Mouse (Mus musculus) heart, embryonic 16.5 days (tissue): Measurements from ENCODE around the gene Ppp2r5c. TPM values are rescaled to one million over a fixed set of nuclear protein-coding genes. Genes with fewer than 3 reads are reported as not detected.
A peak's percentile ranks its signal among the peaks of the same experiment; 100 is the strongest.

Source experiments
- ATAC-seq: fragments of 200-750 bp; cut with Nextera tagmentation; replicated peaks from 2 replicates; pipeline ENCODE4 v1.8.0; 2017; ENCODE audit warnings: moderate number of reproducible peaks; ENCODE audit not compliant: insufficient read depth, low FRiP score; ENCODE audit errors: extremely low read depth
- H3K27ac ChIP-seq: fragments of 300-500 bp; sonication (generic); 2 replicates; pipeline ENCODE4 v1.5.1; 2014; ENCODE audit warnings: mild to moderate bottlenecking, low read length, control low read depth, moderate library complexity
- H3K27me3 ChIP-seq: fragments of 300-500 bp; sonication (generic); 2 replicates; pipeline ENCODE4 v1.6.1; 2014; ENCODE audit warnings: low read length, mixed read lengths; ENCODE audit not compliant: control insufficient read depth, insufficient read depth
- H3K36me3 ChIP-seq: fragments of 300-500 bp; sonication (generic); 2 replicates; pipeline ENCODE4 v1.6.1; 2014; ENCODE audit not compliant: control insufficient read depth, insufficient read depth
- H3K4me1 ChIP-seq: fragments of 300-500 bp; sonication (generic); 2 replicates; pipeline ENCODE4 v1.6.1; 2014; ENCODE audit warnings: low read length, mixed read lengths; ENCODE audit not compliant: control insufficient read depth, insufficient read depth
- H3K4me2 ChIP-seq: fragments of 300-500 bp; sonication (generic); 2 replicates; pipeline ENCODE4 v1.6.1; 2014; ENCODE audit warnings: low read depth, mild to moderate bottlenecking, control low read depth, low read length
- H3K4me3 ChIP-seq: fragments of 300-500 bp; sonication (generic); 2 replicates; pipeline ENCODE4 v1.5.1; 2014; ENCODE audit warnings: mild to moderate bottlenecking, control low read depth, low read length
- H3K9ac ChIP-seq: fragments of 300-500 bp; sonication (generic); 2 replicates; pipeline ENCODE4 v1.6.1; 2014; ENCODE audit warnings: low read length, control low read depth
- H3K9me3 ChIP-seq: fragments of 300-500 bp; sonication (generic); replicated peaks from 2 replicates; pipeline ENCODE4 v1.6.1; 2016; ENCODE audit warnings: low read length; ENCODE audit not compliant: control insufficient read depth
- WGBS: fragments of 180-500 bp; shearing (Covaris S2); extraction: QIAGEN DNeasy Blood & Tissue Kit; methylation state at CpG from one replicate; pipeline ENCODE4 v1.1.7; 2014; 5-methylcytosine and 5-hydroxymethylcytosine counted together
- polyA plus RNA-seq: library from polyadenylated mRNA; unstranded; fragments of >200 nt; fragmentation: Nextera tagmentation; extraction: Ambion mirVana; gene quantifications from 2 replicates; pipeline ENCODE4 v1.2.1, GENCODE M21; 2015

Ppp2r5c gene
- polyA plus RNA-seq, 1 experiment from 2014 or later, result 132 TPM

GRCm38 (mm10) chr12:110498283-110499224 is 51.6 kb downstream of the Ppp2r5c start:
- Histone ChIP-seq H3K9me3 (no peaks in the 10 kb centered on the region), H3K4me2 (peak overlapping the region; percentile 49), H3K9ac (peak overlapping the region; percentile 58), H3K36me3 (no peaks in the 10 kb centered on the region), H3K4me3 (peak overlapping the region; percentile 11; the same call in 1 of the 2 replicates), H3K27me3 (no peaks in the 10 kb centered on the region), H3K27ac (peak overlapping the region; percentile 86), H3K4me1 (peaks cover 74% of the 10 kb centered on the region)
- WGBS, result 70% methylated on average over 22 of the region's 22 CpGs
- no peak for ATAC-seq

DNA sequence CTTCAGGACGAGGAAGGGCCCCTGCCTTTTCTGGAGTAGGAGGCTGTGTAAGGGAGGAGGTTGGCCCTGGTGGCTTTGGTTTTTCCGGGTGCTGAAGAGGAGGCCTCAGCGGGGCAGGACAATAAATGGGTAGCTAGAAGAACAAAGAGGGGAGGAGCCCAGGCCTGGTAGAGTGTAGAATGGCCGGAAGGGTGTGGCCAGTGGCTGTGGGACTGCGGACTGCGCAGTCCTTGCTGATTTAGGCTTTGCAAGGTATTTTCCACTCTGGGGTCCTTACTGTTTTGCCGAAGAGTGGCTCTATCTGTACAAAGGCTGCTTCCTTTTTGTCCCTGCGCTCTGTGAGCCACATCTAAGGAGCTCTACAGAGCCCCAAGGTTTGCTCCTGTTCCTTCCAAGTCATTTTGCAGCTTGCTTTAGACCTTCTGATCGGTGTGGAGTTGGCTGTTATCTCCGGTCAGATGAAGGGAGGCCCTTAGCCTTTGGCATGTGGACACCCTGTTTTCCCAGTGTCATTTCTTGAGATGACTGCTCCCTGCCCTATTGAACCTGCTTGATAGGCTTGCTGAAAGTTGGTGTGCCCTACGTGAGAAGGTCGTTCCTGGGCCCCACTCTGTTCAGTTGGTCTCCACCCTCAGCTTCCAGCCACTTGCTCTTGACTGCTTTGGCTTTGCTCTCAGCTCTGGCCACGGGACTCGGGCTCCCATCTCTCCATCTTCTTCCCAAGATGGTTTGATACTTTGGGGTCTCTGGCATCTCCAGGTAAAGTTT is 52.5 kb downstream of the Ppp2r5c start:
- H3K4me2 ChIP-seq, result peak overlapping the region; percentile 49
- ATAC-seq, result peak; percentile 59
- peak overlapping the region; percentile 58 for H3K9ac ChIP-seq
- no peaks in the 10 kb centered on the region for H3K9me3 ChIP-seq
- peak overlapping the region; percentile 86 for H3K27ac ChIP-seq
- H3K36me3 ChIP-seq, result no peaks in the 10 kb centered on the region
- H3K4me3 ChIP-seq, result peak overlapping the region; percentile 11; the same call in 1 of the 2 replicates
- H3K4me1 ChIP-seq, result peaks cover 80% of the 10 kb centered on the region
- 50% methylated on average over 14 of the region's 14 CpGs for WGBS
- H3K27me3 ChIP-seq, result no peaks in the 10 kb centered on the region

DNA sequence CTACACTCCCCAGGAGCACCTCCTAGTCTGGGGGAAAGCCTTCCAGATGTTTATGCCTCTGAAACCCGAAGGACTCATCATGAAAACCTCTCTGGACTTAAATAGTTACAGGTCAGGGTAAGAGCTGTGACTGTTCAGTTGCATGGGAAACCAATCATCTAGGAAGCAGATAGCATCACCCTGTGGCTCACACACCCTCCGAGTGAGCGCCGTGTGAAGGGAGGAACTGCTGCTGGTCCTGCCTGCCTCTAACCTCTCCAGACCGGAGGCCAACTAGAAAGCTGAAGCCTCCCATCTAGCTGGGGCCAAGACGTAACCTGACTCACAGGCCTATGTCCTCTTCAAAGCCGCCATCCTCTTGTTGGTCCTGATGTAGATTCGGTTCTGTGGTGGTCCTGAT is 53.2 kb downstream of the Ppp2r5c start:
- Histone ChIP-seq H3K9ac (no peak overlapping the region), H3K9me3 (no peaks in the 10 kb centered on the region), H3K27ac (peak overlapping the region; percentile 86), H3K36me3 (no peaks in the 10 kb centered on the region), H3K4me2 (peak overlapping the region; percentile 49; the same call in 1 of the 2 replicates), H3K4me3 (no peak overlapping the region), H3K4me1 (peaks cover 83% of the 10 kb centered on the region), H3K27me3 (no peaks in the 10 kb centered on the region)
- no peak; the same call in 1 of the 2 replicates for ATAC-seq
- WGBS, result 73% methylated on average over 8 of the region's 8 CpGs

DNA sequence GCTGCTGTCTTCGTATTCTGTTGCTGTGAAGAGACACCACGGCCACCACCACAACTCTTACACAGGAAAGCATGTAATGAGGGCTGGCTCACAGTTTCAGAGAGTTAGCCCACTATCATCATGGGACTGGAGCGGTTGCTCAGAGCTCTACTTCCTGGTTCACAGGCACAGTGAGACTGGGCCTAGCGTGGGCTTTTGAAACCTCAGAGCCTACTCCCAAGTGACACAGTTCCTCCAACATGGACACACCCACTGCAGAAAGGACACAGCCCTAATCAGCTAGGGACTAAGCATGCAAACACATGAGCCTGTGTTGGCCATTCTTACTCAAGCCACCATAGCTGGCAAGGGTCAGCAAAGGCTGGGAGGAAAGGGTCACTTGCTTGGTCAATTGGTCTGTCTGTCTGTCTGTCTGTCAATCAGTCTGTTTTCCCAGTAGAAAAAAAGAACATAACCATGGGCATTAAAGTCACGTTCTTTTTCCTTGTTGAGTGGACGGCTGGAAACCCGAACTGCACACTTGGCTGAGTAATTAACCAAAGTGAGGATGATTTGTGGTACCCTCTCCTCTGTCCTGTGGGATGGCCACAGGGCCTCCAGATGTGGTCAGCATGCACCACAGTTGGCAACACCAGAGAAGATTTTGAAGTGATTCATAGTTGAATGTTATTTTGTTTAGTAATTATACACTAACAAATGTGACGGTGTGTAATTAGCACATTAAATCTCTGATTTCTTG is 56.7 kb downstream of the Ppp2r5c start:
- peaks cover 71% of the 10 kb centered on the region for H3K4me1 ChIP-seq
- H3K9ac ChIP-seq, result no peak overlapping the region

GRCm38 (mm10) chr12:110504145-110504490 is 57.2 kb downstream of the Ppp2r5c start:
- Histone ChIP-seq H3K36me3 (no peaks in the 10 kb centered on the region), H3K4me3 (no peak overlapping the region), H3K4me2 (no peak overlapping the region), H3K27me3 (no peaks in the 10 kb centered on the region), H3K27ac (no peak overlapping the region), H3K4me1 (peaks cover 70% of the 10 kb centered on the region), H3K9me3 (no peaks in the 10 kb centered on the region), H3K9ac (peak overlapping the region; percentile 53)
- 67% methylated on average over 9 of the region's 9 CpGs for WGBS
- ATAC-seq, result no peak

More for the DNA sequence above, 56.7 kb downstream of the Ppp2r5c start:
- H3K4me2 ChIP-seq, result no peak overlapping the region
- 76% methylated on average over 8 of the region's 8 CpGs for WGBS
- H3K9me3 ChIP-seq, result no peaks in the 10 kb centered on the region
- no peaks in the 10 kb centered on the region for H3K36me3 ChIP-seq
- ATAC-seq, result no peak
- H3K27ac ChIP-seq, result no peak overlapping the region
- H3K27me3 ChIP-seq, result no peaks in the 10 kb centered on the region
- no peak overlapping the region for H3K4me3 ChIP-seq

- Histone ChIP-seq H3K9me3 (no peaks in the 10 kb centered on the region), H3K36me3 (no peaks in the 10 kb centered on the region), H3K27me3 (no peaks in the 10 kb centered on the region), H3K9ac (peak overlapping the region; percentile 53), H3K4me3 (no peak overlapping the region), H3K27ac (peak overlapping the region; percentile 32; the same call in 1 of the 2 replicates), H3K4me2 (no peak overlapping the region), H3K4me1 (peaks cover 67% of the 10 kb centered on the region)
- no peak for ATAC-seq
- WGBS, result 21% methylated on average over 3 of the region's 3 CpGs
Measured at GRCm38 (mm10) chr12:110504793-110505192, 57.9 kb downstream of the Ppp2r5c start.

GRCm38 (mm10) chr12:110506046-110506445 is 59.1 kb downstream of the Ppp2r5c start:
- Histone ChIP-seq H3K9ac (no peak overlapping the region), H3K36me3 (no peaks in the 10 kb centered on the region), H3K4me2 (no peak overlapping the region), H3K4me1 (peaks cover 67% of the 10 kb centered on the region), H3K9me3 (no peaks in the 10 kb centered on the region), H3K4me3 (no peak overlapping the region), H3K27me3 (no peaks in the 10 kb centered on the region), H3K27ac (no peak overlapping the region)
- ATAC-seq, result no peak
- WGBS, result 50% methylated on average over 5 of the region's 5 CpGs

DNA sequence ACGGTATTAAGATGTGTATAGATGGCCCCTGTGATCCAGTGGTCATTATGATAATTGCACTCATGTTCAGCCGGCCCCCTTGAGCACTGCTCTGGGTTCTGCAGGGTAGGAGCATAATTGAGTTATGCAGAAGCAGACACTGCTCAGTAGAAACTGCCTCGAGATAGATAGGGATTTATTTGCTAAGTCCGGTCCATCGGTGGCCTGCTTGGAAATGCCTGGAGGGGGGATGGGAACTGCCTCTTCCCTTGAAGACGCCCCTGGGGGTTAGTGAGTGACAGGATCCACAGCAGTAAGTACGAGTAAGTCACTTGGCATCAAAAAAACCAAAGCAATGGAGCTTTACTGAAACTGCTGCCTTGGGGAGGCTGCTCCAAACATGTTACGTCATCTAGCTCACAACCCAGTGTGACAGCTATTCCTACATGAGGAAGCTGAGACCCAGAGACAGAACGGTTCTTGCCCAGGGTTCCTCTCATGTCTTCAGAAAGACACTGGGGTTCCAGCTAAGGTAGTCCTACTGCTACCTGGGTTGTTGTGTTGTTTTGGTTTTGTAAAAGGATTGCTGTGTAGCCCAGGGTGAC is 60.9 kb downstream of the Ppp2r5c start:
- ATAC-seq, result no peak
- H3K9ac ChIP-seq, result no peak overlapping the region
- H3K4me3 ChIP-seq, result no peak overlapping the region

More for the DNA sequence above, 60.9 kb downstream of the Ppp2r5c start:
- 52% methylated on average over 9 of the region's 9 CpGs for WGBS
- Histone ChIP-seq H3K4me1 (peaks cover 63% of the 10 kb centered on the region), H3K27me3 (no peaks in the 10 kb centered on the region), H3K9me3 (no peaks in the 10 kb centered on the region), H3K4me2 (no peak overlapping the region), H3K27ac (no peak overlapping the region), H3K36me3 (no peaks in the 10 kb centered on the region)
